Mouse (Mus musculus) midbrain, embryonic 16.5 days (tissue): ENCODE measurements around the gene Snx27. TPM values are rescaled to one million over a fixed set of nuclear protein-coding genes. Genes with fewer than 3 reads are reported as not detected.

ENCODE experiments used
- ATAC-seq: fragments of 200-750 bp; cut with Nextera tagmentation; 2 replicates; pipeline ENCODE4 v1.8.0; 2017; ENCODE audit warnings: moderate TSS enrichment
- H3K27ac ChIP-seq: fragments of 300-500 bp; sonication (generic); 2 replicates; pipeline ENCODE4 v1.5.1; 2014; ENCODE audit warnings: mild to moderate bottlenecking, low read length, mixed read lengths
- H3K27me3 ChIP-seq: fragments of 300-500 bp; sonication (generic); 2 replicates; pipeline ENCODE4 v1.6.1; 2014; ENCODE audit warnings: low read depth, low read length, mixed read lengths; ENCODE audit not compliant: control insufficient read depth, insufficient read depth
- H3K36me3 ChIP-seq: fragments of 300-500 bp; sonication (generic); 2 replicates; pipeline ENCODE4 v1.6.1; 2014; ENCODE audit warnings: mild to moderate bottlenecking, low read length, moderate library complexity, mixed read lengths; ENCODE audit not compliant: control insufficient read depth, insufficient read depth
- H3K4me1 ChIP-seq: fragments of 300-500 bp; sonication (generic); 2 replicates; pipeline ENCODE4 v1.6.1; 2014; ENCODE audit warnings: mild to moderate bottlenecking, low read length, mixed read lengths; ENCODE audit not compliant: control insufficient read depth, insufficient read depth
- H3K4me2 ChIP-seq: fragments of 300-500 bp; sonication (generic); 2 replicates; pipeline ENCODE4 v1.6.1; 2014; ENCODE audit warnings: mild to moderate bottlenecking, low read length, mixed read lengths
- H3K4me3 ChIP-seq: fragments of 300-500 bp; sonication (generic); 2 replicates; pipeline ENCODE4 v1.5.1; 2014; ENCODE audit warnings: low read depth, mild to moderate bottlenecking, low read length, moderate library complexity, mixed read lengths
- H3K9ac ChIP-seq: fragments of 300-500 bp; sonication (generic); 2 replicates; pipeline ENCODE4 v1.6.1; 2014; ENCODE audit warnings: low read depth, low read length, mixed read lengths
- H3K9me3 ChIP-seq: fragments of 300-500 bp; sonication (generic); replicated peaks from 2 replicates; pipeline ENCODE4 v1.6.1; 2014; ENCODE audit warnings: mild to moderate bottlenecking, low read length, mixed read lengths; ENCODE audit not compliant: control insufficient read depth, poor library complexity, severe bottlenecking
- WGBS: fragments of 180-500 bp; shearing (Covaris S2); extraction: QIAGEN DNeasy Blood & Tissue Kit; methylation state at CpG from one replicate; pipeline ENCODE4 v1.1.7; 2014; 5-methylcytosine and 5-hydroxymethylcytosine counted together
- polyA plus RNA-seq: library from polyadenylated mRNA; unstranded; fragments of >200 nt; fragmentation: Nextera tagmentation; extraction: Ambion mirVana; gene quantifications from 2 replicates; pipeline ENCODE4 v1.2.1, GENCODE M21; 2015

Gene Snx27
- polyA plus RNA-seq, 1 experiment from 2014 or later = 91.3 TPM

DNA sequence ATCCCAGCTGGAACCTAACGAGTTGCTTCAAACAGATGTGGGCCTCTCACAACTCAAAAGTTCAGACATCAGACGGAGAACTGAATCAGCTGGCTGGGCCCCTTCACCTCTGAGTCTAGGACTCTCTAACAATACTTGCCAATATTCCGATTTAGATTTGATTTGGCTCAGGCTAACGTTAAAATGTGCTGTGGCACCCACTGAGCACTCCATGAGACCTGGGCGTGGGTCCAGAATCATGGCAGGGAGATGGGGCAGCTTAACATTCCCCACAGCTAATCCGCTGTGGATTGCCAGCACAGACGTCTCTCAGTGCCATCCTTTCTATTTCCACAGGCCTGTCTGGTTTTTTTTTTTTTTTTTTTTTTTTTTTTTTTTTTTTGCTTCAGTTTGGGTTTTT, 96.6 kb downstream of the Snx27 start:
- Histone ChIP-seq H3K27ac (peak overlapping the region; percentile 80), H3K4me2 (no peak overlapping the region), H3K4me3 (no peak overlapping the region), H3K4me1 (peaks cover 57% of the 10 kb centered on the region), H3K27me3 (no peaks in the 10 kb centered on the region), H3K36me3 (peaks cover 25% of the 10 kb centered on the region), H3K9ac (no peak overlapping the region), H3K9me3 (no peaks in the 10 kb centered on the region)
- 43% methylated on average over 7 of the region's 7 CpGs for WGBS
- no peak for ATAC-seq

GRCm38 (mm10) chr3:94483790-94484439, 98.6 kb downstream of the Snx27 start:
- Histone ChIP-seq H3K36me3 (peaks cover 22% of the 10 kb centered on the region), H3K4me2 (peak overlapping the region; percentile 48), H3K27ac (peak overlapping the region; percentile 80), H3K9me3 (no peaks in the 10 kb centered on the region), H3K27me3 (no peaks in the 10 kb centered on the region), H3K4me3 (peak overlapping the region; percentile 13), H3K4me1 (peaks cover 69% of the 10 kb centered on the region), H3K9ac (peak overlapping the region; percentile 27)
- ATAC-seq = peak; percentile 89
- WGBS = 2% methylated on average over 20 of the region's 20 CpGs

DNA sequence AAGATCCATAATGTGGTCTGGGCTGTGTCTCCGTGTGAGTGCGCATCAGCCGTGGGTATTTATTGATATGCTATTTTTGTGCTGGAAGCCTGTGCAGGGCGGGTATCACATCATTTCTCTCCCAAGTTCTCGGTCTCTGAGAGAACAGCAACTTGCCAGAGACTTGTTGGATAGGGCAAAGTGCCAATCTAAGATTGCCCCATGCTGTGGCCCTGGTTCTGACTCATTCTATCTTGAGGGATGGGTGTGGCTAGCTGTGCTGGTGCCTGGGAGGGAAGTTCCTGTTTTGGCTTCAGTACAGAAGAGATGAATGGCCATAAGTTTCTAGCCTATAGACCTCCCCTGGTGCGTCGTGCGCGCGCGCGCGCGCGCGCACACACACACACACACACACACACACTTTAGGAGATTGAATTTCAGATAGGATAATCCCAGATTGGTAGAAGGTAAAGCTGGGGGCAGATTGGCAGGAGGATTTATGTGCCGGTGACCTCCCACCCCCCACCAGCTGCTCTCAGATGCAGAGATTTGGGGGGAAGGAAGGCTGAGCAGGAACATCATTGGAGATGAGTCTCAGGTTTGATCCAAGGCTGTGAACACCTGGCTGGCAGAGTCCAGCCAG, 99.6 kb downstream of the Snx27 start:
- H3K4me3 ChIP-seq = no peak overlapping the region
- H3K4me2 ChIP-seq = no peak overlapping the region

DNA sequence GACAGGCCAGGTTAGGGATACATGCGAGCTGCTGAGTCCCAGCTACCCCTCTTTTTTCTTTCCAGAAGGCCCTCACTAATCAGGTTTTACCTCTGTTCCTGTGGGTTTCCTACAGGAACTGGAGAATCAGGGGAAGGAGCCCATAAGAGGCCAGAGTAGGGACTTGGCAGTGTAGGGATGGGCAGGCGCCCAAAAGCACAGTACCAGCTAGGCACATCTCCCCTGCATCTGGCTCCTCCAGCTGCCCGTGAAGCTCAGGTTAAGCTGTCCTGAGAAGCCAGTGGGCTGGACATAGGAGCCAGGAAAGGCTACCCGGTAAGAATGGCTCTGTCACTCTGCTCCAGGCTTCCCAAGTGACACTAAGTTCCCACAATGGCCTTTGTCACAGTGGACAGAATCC, 101.1 kb downstream of the Snx27 start:
- no peak overlapping the region for H3K9ac ChIP-seq

More for the DNA sequence above, 99.6 kb downstream of the Snx27 start:
- no peaks in the 10 kb centered on the region for H3K9me3 ChIP-seq
- peak overlapping the region; percentile 71 for H3K27ac ChIP-seq
- no peaks in the 10 kb centered on the region for H3K27me3 ChIP-seq
- ATAC-seq = no peak
- peaks cover 14% of the 10 kb centered on the region for H3K36me3 ChIP-seq
- peaks cover 69% of the 10 kb centered on the region for H3K4me1 ChIP-seq
- no peak overlapping the region; the same call in 1 of the 2 replicates for H3K9ac ChIP-seq
- WGBS = 83% methylated on average over 17 of the region's 17 CpGs

DNA sequence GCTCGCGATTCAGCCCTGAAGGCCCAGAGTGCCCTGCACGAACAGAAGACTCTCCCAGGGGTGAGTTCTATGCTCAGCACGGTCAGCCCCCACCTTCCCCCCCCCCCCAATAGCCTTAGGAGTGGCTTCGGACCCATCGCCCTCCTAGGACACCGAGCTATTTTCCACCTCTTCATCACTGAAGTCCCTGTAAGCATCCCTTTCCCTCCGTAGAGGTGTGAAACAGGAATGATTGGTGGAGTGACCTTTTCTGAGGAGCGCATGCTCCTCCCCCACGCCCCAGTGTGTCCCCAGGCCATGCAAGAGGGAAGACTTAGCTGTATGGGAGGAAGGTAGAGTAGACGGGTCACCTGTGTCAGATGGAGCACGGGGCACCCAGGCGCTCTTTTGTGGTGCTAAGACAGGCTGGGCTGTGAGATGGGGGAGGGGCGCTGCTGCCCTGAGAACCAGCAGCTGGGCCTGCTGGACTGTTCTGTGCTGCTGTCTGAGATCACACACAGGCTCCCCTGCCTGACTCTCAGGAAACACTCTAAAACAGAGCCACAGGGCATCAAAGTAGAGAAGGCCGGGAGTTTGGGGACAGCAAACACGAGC, 102.1 kb downstream of the Snx27 start, which contains the start of gene Riiad1:
TSS of gene Riiad1 (minus strand) at position 51 of the 594 bp plus-strand sequence.
- ATAC-seq = no peak
- Histone ChIP-seq H3K27me3 (no peaks in the 10 kb centered on the region), H3K9me3 (no peaks in the 10 kb centered on the region), H3K4me3 (peak within 1 kb of the TSS; percentile 57), H3K4me2 (peak within 1 kb of the TSS; percentile 73), H3K9ac (peak within 1 kb of the TSS; percentile 84), H3K36me3 (no peaks in the 10 kb centered on the region), H3K4me1 (peaks cover 61% of the 10 kb centered on the region), H3K27ac (peak within 1 kb of the TSS; percentile 91; the same call in 1 of the 2 replicates)
- 12% methylated on average over 16 of the region's 16 CpGs for WGBS

More for the DNA sequence above, 101.1 kb downstream of the Snx27 start:
- H3K9me3 ChIP-seq = no peaks in the 10 kb centered on the region
- ATAC-seq = no peak
- no peaks in the 10 kb centered on the region for H3K27me3 ChIP-seq
- WGBS = 63% methylated on average over 4 of the region's 4 CpGs
- H3K4me3 ChIP-seq = no peak overlapping the region
- H3K36me3 ChIP-seq = peaks cover 2% of the 10 kb centered on the region; the same call in 1 of the 2 replicates
- H3K4me2 ChIP-seq = no peak overlapping the region; the same call in 1 of the 2 replicates
- 0 out of 2 replicates have a peak overlapping the region, but pooled peaks have one; percentile 4 for H3K27ac ChIP-seq
- H3K4me1 ChIP-seq = peaks cover 70% of the 10 kb centered on the region

DNA sequence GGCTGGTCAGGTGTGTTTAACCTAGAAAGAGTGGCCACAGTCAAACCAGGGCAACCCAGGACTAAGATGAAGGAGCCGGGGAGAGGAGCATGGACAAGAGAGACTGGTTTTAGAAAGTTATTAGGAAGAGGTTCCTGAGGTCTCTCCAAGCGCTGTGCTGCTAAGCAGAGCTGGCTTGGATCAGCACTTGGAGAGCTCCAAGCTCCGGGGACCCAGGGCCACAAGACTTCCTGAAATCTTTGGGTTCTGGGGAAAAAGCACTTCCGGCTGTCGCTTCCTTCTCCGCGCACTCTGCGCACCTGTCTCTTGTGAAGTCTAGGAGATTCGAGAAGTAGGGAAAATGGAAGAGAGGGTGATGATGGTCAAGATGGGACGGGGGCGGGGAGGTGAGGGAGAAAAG, 103.0 kb downstream of the Snx27 start:
- no peaks in the 10 kb centered on the region for H3K27me3 ChIP-seq
- WGBS = 12% methylated on average over 11 of the region's 11 CpGs
- peak overlapping the region; percentile 57 for H3K4me3 ChIP-seq
- H3K36me3 ChIP-seq = no peaks in the 10 kb centered on the region
- H3K27ac ChIP-seq = no peak overlapping the region
- H3K9ac ChIP-seq = peak overlapping the region; percentile 84
- no peak for ATAC-seq
- peaks cover 53% of the 10 kb centered on the region for H3K4me1 ChIP-seq
- H3K9me3 ChIP-seq = no peaks in the 10 kb centered on the region
- peak overlapping the region; percentile 73 for H3K4me2 ChIP-seq

- peak overlapping the region; percentile 84 for H3K9ac ChIP-seq
- no peaks in the 10 kb centered on the region for H3K9me3 ChIP-seq
- peaks cover 45% of the 10 kb centered on the region for H3K4me1 ChIP-seq
- H3K27ac ChIP-seq = peak overlapping the region; percentile 91
- ATAC-seq = peak; percentile 43
- 2% methylated on average over 9 of the region's 9 CpGs for WGBS
- no peaks in the 10 kb centered on the region for H3K27me3 ChIP-seq
- no peaks in the 10 kb centered on the region for H3K36me3 ChIP-seq
- H3K4me2 ChIP-seq = peak overlapping the region; percentile 73
- H3K4me3 ChIP-seq = peak overlapping the region; percentile 57
Measured at GRCm38 (mm10) chr3:94478591-94479169, 103.8 kb downstream of the Snx27 start.

DNA sequence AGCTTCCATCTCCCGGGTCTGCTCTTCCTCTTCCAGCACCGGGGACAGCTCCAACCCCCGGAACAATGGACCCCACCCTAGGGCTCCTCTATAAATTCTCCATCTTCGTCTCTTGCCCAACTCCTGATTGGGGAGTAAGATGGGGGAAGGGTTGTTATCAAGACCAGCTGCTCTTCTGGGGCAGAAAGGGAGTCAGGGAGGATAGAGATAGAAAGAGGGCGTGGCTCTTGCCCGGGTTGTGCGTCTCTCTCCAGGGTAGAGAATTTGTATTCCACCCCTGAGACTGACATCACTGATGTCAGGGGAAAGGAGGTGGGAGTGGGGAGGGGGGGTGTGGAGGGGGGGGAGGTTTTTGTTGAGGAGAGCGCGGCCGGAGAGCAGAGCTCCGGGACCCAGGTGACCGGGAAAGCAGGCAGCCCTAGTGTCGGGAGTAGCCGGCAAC, 104.5 kb downstream of the Snx27 start, which contains the start of gene Celf3:
TSS of gene Celf3 (plus strand) at position 315 of the 442 bp plus-strand sequence.
- under 1% methylated on average over 12 of the region's 14 CpGs for WGBS
- ATAC-seq = peak; percentile 94

More for the DNA sequence above, 104.5 kb downstream of the Snx27 start, which contains the start of gene Celf3:
- peaks cover 41% of the 10 kb centered on the region for H3K4me1 ChIP-seq
- no peaks in the 10 kb centered on the region for H3K36me3 ChIP-seq
- peak within 1 kb of the TSS; percentile 73 for H3K4me2 ChIP-seq
- peak within 1 kb of the TSS; percentile 57 for H3K4me3 ChIP-seq
- no peaks in the 10 kb centered on the region for H3K9me3 ChIP-seq
- no peaks in the 10 kb centered on the region for H3K27me3 ChIP-seq
- peak within 1 kb of the TSS; percentile 84 for H3K9ac ChIP-seq
- H3K27ac ChIP-seq = peak within 1 kb of the TSS; percentile 91
